Mouse (Mus musculus): ENCODE data around the gene Ush1g. TPM values are rescaled to one million over a fixed set of nuclear protein-coding genes. Genes with fewer than 3 reads are reported as not detected.

Ush1g gene
- polyA plus RNA-seq, 2 experiments = not detected

DNA sequence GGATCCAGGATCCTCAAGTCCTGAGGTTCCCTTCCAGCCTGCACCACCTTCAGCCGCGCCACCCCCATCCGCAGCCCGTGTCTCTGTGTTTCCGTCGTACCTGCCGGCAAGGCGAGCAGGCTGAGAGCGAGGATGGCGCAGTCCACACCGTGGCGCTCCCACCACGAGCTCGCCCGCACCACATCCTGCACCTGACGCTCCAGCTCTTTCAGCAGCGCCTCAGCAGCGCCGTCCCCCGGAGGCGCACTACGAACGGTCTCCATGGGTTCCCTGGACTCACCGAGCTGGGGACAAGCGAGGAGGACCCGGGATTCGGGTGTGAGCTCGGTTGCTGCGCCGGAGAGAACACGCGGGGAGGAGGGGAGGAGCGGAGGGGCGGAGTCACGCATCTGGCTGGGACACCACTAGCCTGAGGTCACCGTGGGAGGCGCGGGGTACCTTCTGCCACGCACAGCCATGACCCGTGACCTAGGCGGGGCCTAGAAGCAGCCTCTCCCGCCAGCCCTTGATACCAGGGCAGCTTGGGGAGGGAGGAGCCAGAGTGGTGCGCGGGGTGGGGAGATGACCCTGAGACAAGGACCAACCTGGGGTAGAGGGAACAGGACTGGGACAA is 24.5 kb downstream of the Ush1g start, which contains the start of gene Fads6:
TSS of gene Fads6 (minus strand) at position 450 of the 613 bp plus-strand sequence.
- 2% methylated on average over 36 of the region's 44 CpGs for WGBS
- Histone ChIP-seq H3K9me3 (ENCODE audit: control insufficient read depth, low read length) (no peaks in the 10 kb centered on the region), H3K4me1 (ENCODE audit: control insufficient read depth, insufficient read depth, low read length) (no peaks in the 10 kb centered on the region), H3K36me3 (ENCODE audit: control insufficient read depth, insufficient read depth, low read length) (no peaks in the 10 kb centered on the region), H3K27ac (replicated peaks; ENCODE audit: low read depth, low read length) (no peak within 1 kb of the TSS), H3K27me3 (ENCODE audit: control insufficient read depth, insufficient read depth, low read length) (peaks cover 27% of the 10 kb centered on the region), H3K4me3 (replicated peaks; ENCODE audit: low read length) (peak within 1 kb of the TSS; percentile 41), H3K4me2 (replicated peaks; ENCODE audit: low read depth, low read length, severe bottlenecking) (peak within 1 kb of the TSS; percentile 84), H3K9ac (ENCODE audit: low read depth, low read length, severe bottlenecking) (peak within 1 kb of the TSS; percentile 49)
- TF ChIP-seq POLR2A (IDR thresholded peaks at IDR 0.05; ENCODE audit: borderline replicate concordance, extremely low read depth, insufficient read depth, insufficient read length) = no peak
- ATAC-seq (ENCODE audit: low FRiP score, low read depth) (peak; percentile 23; the same call in 1 of the 2 replicates), DNase-seq (ENCODE audit: low spot score) (no peak)

- Histone ChIP-seq H3K27ac (replicated peaks; ENCODE audit: low read depth, low read length) (no peak overlapping the region), H3K4me1 (ENCODE audit: control insufficient read depth, insufficient read depth, low read length) (no peaks in the 10 kb centered on the region), H3K9me3 (ENCODE audit: control insufficient read depth, low read length) (no peaks in the 10 kb centered on the region), H3K9ac (ENCODE audit: low read depth, low read length, severe bottlenecking) (peak overlapping the region; percentile 49), H3K4me3 (replicated peaks; ENCODE audit: low read length) (peak overlapping the region; percentile 41), H3K36me3 (ENCODE audit: control insufficient read depth, insufficient read depth, low read length) (no peaks in the 10 kb centered on the region), H3K27me3 (ENCODE audit: control insufficient read depth, insufficient read depth, low read length) (peaks cover 27% of the 10 kb centered on the region), H3K4me2 (replicated peaks; ENCODE audit: low read depth, low read length, severe bottlenecking) (peak overlapping the region; percentile 84)
- ATAC-seq (ENCODE audit: low FRiP score, low read depth) = no peak
- WGBS = 61% methylated on average over 21 of the region's 21 CpGs
- DNase-seq (ENCODE audit: low spot score) = no peak
- no peak for TF ChIP-seq POLR2A (IDR thresholded peaks at IDR 0.05; ENCODE audit: borderline replicate concordance, extremely low read depth, insufficient read depth, insufficient read length)
Observed at GRCm38 (mm10) chr11:115296471-115297210, 25.2 kb downstream of the Ush1g start.

- no peak overlapping the region for H3K27ac ChIP-seq (replicated peaks; ENCODE audit: low read depth, low read length)
- no peak for TF ChIP-seq POLR2A (IDR thresholded peaks at IDR 0.05; ENCODE audit: borderline replicate concordance, extremely low read depth, insufficient read depth, insufficient read length)
- no peak overlapping the region for H3K9ac ChIP-seq (ENCODE audit: low read depth, low read length, severe bottlenecking)
- peaks cover 27% of the 10 kb centered on the region for H3K27me3 ChIP-seq (ENCODE audit: control insufficient read depth, insufficient read depth, low read length)
- no peak for ATAC-seq (ENCODE audit: low FRiP score, low read depth)
- no peak for DNase-seq (ENCODE audit: low spot score)
- H3K36me3 ChIP-seq (ENCODE audit: control insufficient read depth, insufficient read depth, low read length) = no peaks in the 10 kb centered on the region
- 87% methylated on average over 11 of the region's 11 CpGs for WGBS
- no peaks in the 10 kb centered on the region for H3K9me3 ChIP-seq (ENCODE audit: control insufficient read depth, low read length)
- H3K4me2 ChIP-seq (replicated peaks; ENCODE audit: low read depth, low read length, severe bottlenecking) = no peak overlapping the region
- H3K4me1 ChIP-seq (ENCODE audit: control insufficient read depth, insufficient read depth, low read length) = no peaks in the 10 kb centered on the region
- H3K4me3 ChIP-seq (replicated peaks; ENCODE audit: low read length) = no peak overlapping the region
Observed at GRCm38 (mm10) chr11:115295939-115296338, 25.9 kb downstream of the Ush1g start.

GRCm38 (mm10) chr11:115292631-115293375 is 29.0 kb downstream of the Ush1g start:
- WGBS = 60% methylated on average over 14 of the region's 14 CpGs
- no peak for TF ChIP-seq POLR2A (IDR thresholded peaks at IDR 0.05; ENCODE audit: borderline replicate concordance, extremely low read depth, insufficient read depth, insufficient read length)
- no peak for ATAC-seq (ENCODE audit: low FRiP score, low read depth)
- no peak overlapping the region for H3K27ac ChIP-seq (replicated peaks; ENCODE audit: low read depth, low read length)
- H3K36me3 ChIP-seq (ENCODE audit: control insufficient read depth, insufficient read depth, low read length) = no peaks in the 10 kb centered on the region
- no peak overlapping the region for H3K4me2 ChIP-seq (replicated peaks; ENCODE audit: low read depth, low read length, severe bottlenecking)
- no peaks in the 10 kb centered on the region for H3K4me1 ChIP-seq (ENCODE audit: control insufficient read depth, insufficient read depth, low read length)
- H3K9ac ChIP-seq (ENCODE audit: low read depth, low read length, severe bottlenecking) = no peak overlapping the region
- H3K27me3 ChIP-seq (ENCODE audit: control insufficient read depth, insufficient read depth, low read length) = peaks cover 16% of the 10 kb centered on the region
- no peak for DNase-seq (ENCODE audit: low spot score)
- no peaks in the 10 kb centered on the region for H3K9me3 ChIP-seq (ENCODE audit: control insufficient read depth, low read length)
- no peak overlapping the region for H3K4me3 ChIP-seq (replicated peaks; ENCODE audit: low read length)

DNA sequence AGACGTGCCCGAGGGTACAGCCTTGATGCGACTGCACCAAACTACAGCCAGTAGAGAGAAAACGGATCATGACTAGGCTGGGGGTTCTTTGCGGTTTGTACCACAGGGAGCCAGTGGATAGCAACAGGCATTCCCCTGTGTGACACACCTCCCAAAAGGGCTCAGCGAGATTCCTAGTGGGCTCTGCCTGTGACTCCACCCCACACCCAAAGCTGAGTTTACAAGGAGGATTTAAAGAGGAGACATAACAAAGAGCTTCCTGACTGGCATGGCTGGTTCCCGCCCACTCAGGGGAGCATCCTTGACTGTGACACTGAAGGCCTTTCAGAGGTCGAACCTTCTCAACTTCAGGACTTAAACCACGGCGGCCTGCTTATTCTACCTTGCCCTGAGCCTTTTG is 30.3 kb downstream of the Ush1g start:
- Histone ChIP-seq H3K9me3 (ENCODE audit: control insufficient read depth, low read length) (no peaks in the 10 kb centered on the region), H3K4me3 (replicated peaks; ENCODE audit: low read length) (no peak overlapping the region), H3K27ac (replicated peaks; ENCODE audit: low read depth, low read length) (no peak overlapping the region), H3K27me3 (ENCODE audit: control insufficient read depth, insufficient read depth, low read length) (peaks cover 3% of the 10 kb centered on the region; the same call in 1 of the 2 replicates), H3K36me3 (ENCODE audit: control insufficient read depth, insufficient read depth, low read length) (no peaks in the 10 kb centered on the region), H3K4me1 (ENCODE audit: control insufficient read depth, insufficient read depth, low read length) (no peaks in the 10 kb centered on the region), H3K4me2 (replicated peaks; ENCODE audit: low read depth, low read length, severe bottlenecking) (no peak overlapping the region), H3K9ac (ENCODE audit: low read depth, low read length, severe bottlenecking) (no peak overlapping the region)
- no peak for DNase-seq (ENCODE audit: low spot score)
- no peak for TF ChIP-seq POLR2A (IDR thresholded peaks at IDR 0.05; ENCODE audit: borderline replicate concordance, extremely low read depth, insufficient read depth, insufficient read length)
- ATAC-seq (ENCODE audit: low FRiP score, low read depth) = no peak
- 80% methylated on average over 10 of the region's 10 CpGs for WGBS
